Mouse (Mus musculus) liver, embryonic 11.5 days (tissue): Measurements from ENCODE around the gene Matn4. TPM values are rescaled to one million over a fixed set of nuclear protein-coding genes. Genes with fewer than 3 reads are reported as not detected.
A peak's percentile ranks its signal among the peaks of the same experiment; 100 is the strongest.
"Not testable (repeated sequence)": the region's sequence is repeated elsewhere in the genome, so short reads cannot be mapped to it uniquely, and the experiment has no call there.

Experiments
- ATAC-seq: fragments of 200-750 bp; cut with Nextera tagmentation; replicated peaks from 2 replicates; pipeline ENCODE4 v1.8.0; 2017; ENCODE audit warnings: moderate number of reproducible peaks, mild to moderate bottlenecking, moderate TSS enrichment, moderate library complexity; ENCODE audit not compliant: low FRiP score
- DNase-seq: peaks from one replicate; pipeline ENCODE4 v3.0.0-alpha.2; 2017; ENCODE audit warnings: low spot score
- H3K27ac ChIP-seq: fragments of 300-500 bp; sonication (generic); 2 replicates; pipeline ENCODE4 v1.5.1; 2014; ENCODE audit warnings: mild to moderate bottlenecking, low read depth, low read length, control low read depth
- H3K27me3 ChIP-seq: fragments of 300-500 bp; sonication (generic); replicated peaks from 2 replicates; pipeline ENCODE4 v1.6.1; 2014; ENCODE audit warnings: low read length, mixed read lengths; ENCODE audit not compliant: control insufficient read depth, insufficient read depth
- H3K36me3 ChIP-seq: fragments of 300-500 bp; sonication (generic); 2 replicates; pipeline ENCODE4 v1.6.1; 2014; ENCODE audit warnings: mild to moderate bottlenecking, low read length, moderate library complexity, mixed read lengths; ENCODE audit not compliant: control insufficient read depth, insufficient read depth
- H3K4me1 ChIP-seq: fragments of 300-500 bp; sonication (generic); replicated peaks from 2 replicates; pipeline ENCODE4 v1.6.1; 2014; ENCODE audit warnings: low read length, mixed read lengths; ENCODE audit not compliant: control insufficient read depth, insufficient read depth
- H3K4me2 ChIP-seq: fragments of 300-500 bp; sonication (generic); 2 replicates; pipeline ENCODE4 v1.6.1; 2014; ENCODE audit warnings: mild to moderate bottlenecking, control low read depth, moderate library complexity
- H3K4me3 ChIP-seq: fragments of 300-500 bp; sonication (generic); 2 replicates; pipeline ENCODE4 v1.5.1; 2014; ENCODE audit warnings: low read depth, low read length, control low read depth
- H3K9ac ChIP-seq: fragments of 300-500 bp; sonication (generic); 2 replicates; pipeline ENCODE4 v1.6.1; 2014; ENCODE audit warnings: low read depth, low read length, control low read depth
- H3K9me3 ChIP-seq: fragments of 300-500 bp; sonication (generic); 2 replicates; pipeline ENCODE4 v1.6.1; 2016; ENCODE audit warnings: low read length, inconsistent platforms, mixed read lengths; ENCODE audit not compliant: control insufficient read depth
- WGBS: fragments of 180-500 bp; shearing (Covaris S2); extraction: QIAGEN DNeasy Blood & Tissue Kit; methylation state at CpG from one replicate; pipeline ENCODE4 v1.1.7; 2014; 5-methylcytosine and 5-hydroxymethylcytosine counted together
- polyA plus RNA-seq: library from polyadenylated mRNA; unstranded; fragments of >200 nt; fragmentation: Nextera tagmentation; extraction: Ambion mirVana; gene quantifications from 2 replicates; pipeline ENCODE4 v1.2.1, GENCODE M21; 2014

The Matn4 gene
- polyA plus RNA-seq, 1 experiment from 2014 or later, result 0.32 TPM

GRCm38 (mm10) chr2:164359668-164360067, 45.3 kb downstream of the Matn4 start:
- H3K27ac ChIP-seq, result no peak overlapping the region
- ATAC-seq, result no peak
- H3K9me3 ChIP-seq, result no peaks in the 10 kb centered on the region
- DNase-seq, result peak; percentile 21
- H3K4me1 ChIP-seq, result no peaks in the 10 kb centered on the region
- no peak overlapping the region for H3K4me3 ChIP-seq
- no peak overlapping the region for H3K4me2 ChIP-seq
- no peaks in the 10 kb centered on the region for H3K36me3 ChIP-seq
- WGBS, result 61% methylated on average over 5 of the region's 5 CpGs
- no peaks in the 10 kb centered on the region; the same call in none of the 2 replicates for H3K27me3 ChIP-seq
- H3K9ac ChIP-seq, result no peak overlapping the region

- Histone ChIP-seq H3K4me3 (no peak overlapping the region), H3K4me1 (no peaks in the 10 kb centered on the region), H3K36me3 (no peaks in the 10 kb centered on the region), H3K4me2 (no peak overlapping the region), H3K27ac (no peak overlapping the region), H3K9me3 (no peaks in the 10 kb centered on the region), H3K27me3 (no peaks in the 10 kb centered on the region; the same call in none of the 2 replicates), H3K9ac (no peak overlapping the region)
- ATAC-seq, result no peak
- no peak for DNase-seq
- 76% methylated on average over 5 of the region's 5 CpGs for WGBS
Observed at GRCm38 (mm10) chr2:164359031-164359430, 45.9 kb downstream of the Matn4 start.

- DNase-seq, result peak; percentile 6
- H3K9ac ChIP-seq, result no peak overlapping the region
- no peak overlapping the region for H3K4me2 ChIP-seq
- H3K36me3 ChIP-seq, result no peaks in the 10 kb centered on the region
- H3K4me3 ChIP-seq, result no peak overlapping the region
- H3K4me1 ChIP-seq, result no peaks in the 10 kb centered on the region
- 80% methylated on average over 3 of the region's 3 CpGs for WGBS
- no peaks in the 10 kb centered on the region for H3K9me3 ChIP-seq
- H3K27ac ChIP-seq, result no peak overlapping the region
- H3K27me3 ChIP-seq, result no peaks in the 10 kb centered on the region; the same call in none of the 2 replicates
- no peak for ATAC-seq
Observed at GRCm38 (mm10) chr2:164358373-164358772, 46.6 kb downstream of the Matn4 start.

GRCm38 (mm10) chr2:164356177-164356967, 48.6 kb downstream of the Matn4 start:
- ATAC-seq, result no peak
- WGBS, result 73% methylated on average over 11 of the region's 11 CpGs
- H3K4me2 ChIP-seq, result no peak overlapping the region

GRCm38 (mm10) chr2:164353356-164353755, 51.6 kb downstream of the Matn4 start:
- Histone ChIP-seq H3K9me3 (no peaks in the 10 kb centered on the region), H3K27ac (no peak overlapping the region), H3K4me2 (no peak overlapping the region), H3K9ac (no peak overlapping the region), H3K4me3 (no peak overlapping the region), H3K36me3 (no peaks in the 10 kb centered on the region), H3K4me1 (no peaks in the 10 kb centered on the region), H3K27me3 (no peaks in the 10 kb centered on the region)
- ATAC-seq (no peak), DNase-seq (no peak)
- WGBS, result 86% methylated on average over 11 of the region's 11 CpGs

More at GRCm38 (mm10) chr2:164356177-164356967, 48.6 kb downstream of the Matn4 start:
- H3K36me3 ChIP-seq, result no peaks in the 10 kb centered on the region
- H3K27ac ChIP-seq, result no peak overlapping the region
- H3K9ac ChIP-seq, result no peak overlapping the region
- no peak overlapping the region for H3K4me3 ChIP-seq
- H3K9me3 ChIP-seq, result no peaks in the 10 kb centered on the region
- DNase-seq, result no peak
- no peaks in the 10 kb centered on the region for H3K4me1 ChIP-seq
- no peaks in the 10 kb centered on the region; the same call in none of the 2 replicates for H3K27me3 ChIP-seq

- Histone ChIP-seq H3K36me3 (no peaks in the 10 kb centered on the region), H3K4me3 (no peak overlapping the region), H3K4me2 (no peak overlapping the region), H3K27ac (no peak overlapping the region), H3K27me3 (no peaks in the 10 kb centered on the region), H3K4me1 (no peaks in the 10 kb centered on the region), H3K9ac (no peak overlapping the region), H3K9me3 (no peaks in the 10 kb centered on the region)
- no peak for ATAC-seq
- no peak for DNase-seq
- 64% methylated on average over 3 of the region's 3 CpGs for WGBS
Observed at GRCm38 (mm10) chr2:164352697-164353096, 52.3 kb downstream of the Matn4 start.

GRCm38 (mm10) chr2:164348980-164349379, 56.0 kb downstream of the Matn4 start:
- DNase-seq (no peak), ATAC-seq (no peak)
- H3K36me3 ChIP-seq, result no peaks in the 10 kb centered on the region
- no peak overlapping the region for H3K9ac ChIP-seq
- H3K4me3 ChIP-seq, result no peak overlapping the region
- 90% methylated on average over 3 of the region's 3 CpGs for WGBS
- H3K4me1 ChIP-seq, result no peaks in the 10 kb centered on the region
- H3K9me3 ChIP-seq, result no peaks in the 10 kb centered on the region
- no peak overlapping the region for H3K4me2 ChIP-seq
- no peak overlapping the region for H3K27ac ChIP-seq
- H3K27me3 ChIP-seq, result no peaks in the 10 kb centered on the region

- H3K27ac ChIP-seq, H3K36me3 ChIP-seq, H3K27me3 ChIP-seq, ATAC-seq, H3K4me2 ChIP-seq, DNase-seq, H3K9ac ChIP-seq, H3K4me1 ChIP-seq, H3K4me3 ChIP-seq, H3K9me3 ChIP-seq: not testable (repeated sequence)
Observed at GRCm38 (mm10) chr2:164347697-164348096, 57.3 kb downstream of the Matn4 start.

- not testable (repeated sequence) for H3K36me3 ChIP-seq, DNase-seq, ATAC-seq, H3K4me1 ChIP-seq, H3K9ac ChIP-seq, H3K9me3 ChIP-seq, H3K27me3 ChIP-seq, H3K27ac ChIP-seq, H3K4me2 ChIP-seq, H3K4me3 ChIP-seq
- 86% methylated on average over 1 of the region's 1 CpGs for WGBS
Observed at GRCm38 (mm10) chr2:164343732-164344131, 61.2 kb downstream of the Matn4 start.
